ENCODE assay signal across 10 mouse cellular contexts in genomic region chr9:96823005-96823404, GRCm38 (mm10).
DNase-seq lines count a peak whose midpoint lies in the region; ATAC-seq lines count a peak whose summit lies in the region.
"Had no signal": no experiment of that assay in that cellular context is flagged by ENCODE, and none has a peak within 500 bp of the region (broad histone marks: within the 10 kb centered on the region; RNA-seq: fewer than 3 reads in every experiment).

No protein-coding gene starts in this region.

- no peak for DNase-seq in frontal cortex, postnatal 10 days (ENCODE audit: low spot score in 2 of 2)
- DNase-seq in brain, adult 2 months (ENCODE audit: low read depth, low spot score), result peak; percentile 81
- peak; percentile 80 for DNase-seq in telencephalon, adult 2 months (ENCODE audit: low read depth, low spot score)
- no peak for DNase-seq in embryo, embryonic 11 days
- DNase-seq: adrenal gland, adult 2 months; adrenal gland, postnatal 10 days; adrenal gland, postnatal 25 days; cerebellum, postnatal 10 days had no signal

- ATAC-seq in frontal cortex, adult (ENCODE audit: low TSS enrichment), result peak; percentile 66
- ATAC-seq: forebrain, embryonic 15.5 days had no signal

Comparison
In these comparisons a context has a peak if more than half of its experiments do, and no peak if none do; other contexts are left out.
1. DNase-seq: peak in brain, adult 2 months (single experiment) and telencephalon, adult 2 months (single experiment); none in frontal cortex, postnatal 10 days (0 of 2) and embryo, embryonic 11 days (single experiment).